Mouse (Mus musculus): ENCODE measurements at regions not wholly inside any gene's neighbourhood (a gene's known extent, or its start where the extent isn't known, plus 50 kb on each side); places are given as distances from the start of the nearest gene placed in this dataset.

DNA sequence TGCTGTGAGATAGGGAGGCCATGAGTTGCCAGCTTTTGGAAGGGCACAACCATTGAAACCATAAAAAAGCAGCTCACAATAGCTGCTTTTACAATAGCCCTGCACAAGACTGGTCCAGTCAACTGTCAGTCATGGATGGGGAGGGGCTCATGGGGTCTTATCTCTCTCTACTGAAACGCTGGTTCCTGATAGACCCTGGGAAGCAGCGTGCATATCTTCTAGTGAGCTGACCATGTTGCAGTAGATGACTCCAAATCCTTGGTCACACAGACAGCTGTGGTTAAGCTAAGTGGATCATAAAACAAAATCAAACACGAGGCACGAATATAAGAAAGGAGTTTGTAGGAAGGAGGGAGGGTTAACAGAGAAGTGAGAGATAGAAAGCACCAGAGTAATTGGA, 105.0 kb downstream of the Aldh8a1 start:
- in situ Hi-C loops (cut with MboI, MseI) = no loop called here

DNA sequence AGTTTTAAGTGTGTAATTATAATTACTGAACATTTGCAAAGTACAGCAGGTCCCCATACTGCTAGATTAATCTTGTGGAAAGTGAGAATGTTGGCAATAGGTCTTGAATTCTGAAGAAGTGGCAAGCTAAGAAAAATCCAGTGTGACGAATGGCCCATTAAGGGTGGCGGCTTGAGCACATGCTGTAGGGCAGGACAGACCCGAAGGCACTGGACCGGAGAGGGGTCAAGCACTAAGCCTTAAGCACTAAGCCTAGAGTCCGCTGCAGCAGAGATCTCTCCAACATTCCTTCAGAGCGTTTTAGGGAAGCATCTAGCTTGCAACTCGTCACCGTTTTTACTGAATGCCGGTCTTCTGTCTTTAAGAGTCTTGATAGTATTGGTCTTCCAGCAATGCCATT, 105.6 kb downstream of the Aldh8a1 start:
- in situ Hi-C loops (cut with MboI, MseI) = no loop called here

DNA sequence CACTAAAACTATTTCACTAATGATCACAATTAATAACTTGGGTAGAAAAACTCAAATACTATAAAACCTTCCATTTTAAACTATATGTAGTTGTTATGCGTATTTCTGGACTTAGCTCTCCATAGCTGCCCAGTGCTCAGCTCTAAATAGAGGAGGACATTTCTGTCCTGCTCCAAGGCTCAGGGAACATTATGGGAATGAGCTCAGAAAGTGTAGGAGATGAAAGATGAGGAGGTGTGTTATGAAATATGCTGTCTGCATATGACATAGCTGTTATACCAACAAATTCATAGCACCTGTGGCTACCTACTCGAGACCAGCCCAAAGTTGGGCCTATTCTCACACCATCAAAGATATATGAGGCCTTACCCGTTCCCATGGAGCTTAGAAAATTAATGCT, 106.3 kb downstream of the Aldh8a1 start:
- in situ Hi-C loops (cut with MboI, MseI) = no loop called here

DNA sequence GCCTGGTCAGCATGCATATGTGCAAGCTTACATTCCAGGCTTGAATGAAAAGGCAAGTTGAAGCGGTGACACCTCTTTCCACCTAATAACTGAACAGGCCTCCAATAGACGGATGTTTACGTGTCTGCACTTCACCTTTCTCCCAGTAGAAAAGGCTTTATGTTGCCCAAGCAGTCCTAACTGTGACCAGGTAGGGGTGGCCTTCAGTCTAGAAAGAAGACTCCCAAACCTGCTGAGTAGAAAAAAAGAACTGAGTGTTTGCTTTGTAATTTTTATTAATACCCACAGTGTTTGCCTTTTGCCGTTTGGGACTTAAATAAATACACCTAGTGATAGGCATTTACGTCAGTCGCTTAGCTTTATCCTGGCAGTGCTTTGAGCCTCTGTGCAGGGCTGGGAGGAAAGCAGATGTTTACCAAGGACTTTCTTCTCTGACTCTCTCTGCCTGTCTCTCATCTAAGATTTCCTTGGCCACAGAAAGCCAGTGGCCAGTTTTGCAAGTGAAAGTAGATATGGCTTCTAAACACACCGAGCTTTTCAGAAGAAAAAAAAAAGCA, 104.5 kb upstream of the 1700020N01Rik start:
- in situ Hi-C loops (cut with MboI, MseI) = no loop called here

DNA sequence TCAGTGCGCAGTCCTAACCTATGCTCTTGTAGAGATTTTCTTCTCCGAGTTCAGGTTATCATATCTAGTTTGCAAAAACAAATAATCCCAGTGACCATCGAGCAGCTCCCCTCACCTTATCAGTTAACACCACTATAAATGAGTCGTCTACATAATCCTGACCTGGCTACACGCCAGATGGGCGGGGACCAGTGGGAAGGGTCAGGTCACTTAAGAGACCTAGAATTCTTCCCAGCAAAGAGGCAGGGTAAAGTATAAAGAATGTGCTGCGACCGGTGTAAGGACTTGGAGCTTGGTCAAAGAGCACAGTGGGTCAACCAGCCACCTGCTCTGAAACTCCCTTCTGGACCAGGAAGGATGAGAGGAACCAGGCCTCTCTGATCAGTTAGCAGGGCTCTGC, 102.0 kb upstream of the 1700020N01Rik start:
- in situ Hi-C loops (cut with MboI, MseI) = no loop called here

DNA sequence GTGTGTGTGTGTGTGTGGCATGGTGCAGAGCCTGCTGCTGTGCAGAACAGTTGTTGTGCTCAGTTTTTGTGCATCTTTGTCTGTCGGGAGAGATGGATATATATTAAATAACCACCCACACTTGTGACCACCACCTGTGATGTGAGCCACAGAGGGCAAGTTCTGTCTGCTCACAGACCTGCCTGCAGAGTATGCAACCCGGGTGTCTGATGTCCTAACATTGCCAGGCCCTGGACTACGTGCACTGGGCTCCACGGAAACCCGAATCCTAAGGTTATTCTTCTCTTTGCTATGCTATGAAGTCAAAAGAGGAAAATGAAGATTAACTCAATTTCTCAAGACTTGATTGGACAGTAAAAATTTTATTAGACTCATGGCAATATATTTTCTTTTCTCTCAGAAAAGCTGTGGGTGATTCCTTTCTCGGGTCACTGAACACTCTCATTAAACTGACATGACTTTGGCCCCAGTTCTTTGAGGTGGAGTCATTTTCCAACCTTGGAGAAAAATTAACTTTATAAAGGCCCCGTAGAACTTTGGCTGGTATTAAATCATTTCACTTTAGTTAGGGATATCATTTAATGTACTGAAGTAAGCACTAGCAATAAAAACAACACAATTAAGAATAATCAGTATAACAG, 100.6 kb upstream of the 1700020N01Rik start:
- in situ Hi-C loops (cut with MboI, MseI) = no loop called here

DNA sequence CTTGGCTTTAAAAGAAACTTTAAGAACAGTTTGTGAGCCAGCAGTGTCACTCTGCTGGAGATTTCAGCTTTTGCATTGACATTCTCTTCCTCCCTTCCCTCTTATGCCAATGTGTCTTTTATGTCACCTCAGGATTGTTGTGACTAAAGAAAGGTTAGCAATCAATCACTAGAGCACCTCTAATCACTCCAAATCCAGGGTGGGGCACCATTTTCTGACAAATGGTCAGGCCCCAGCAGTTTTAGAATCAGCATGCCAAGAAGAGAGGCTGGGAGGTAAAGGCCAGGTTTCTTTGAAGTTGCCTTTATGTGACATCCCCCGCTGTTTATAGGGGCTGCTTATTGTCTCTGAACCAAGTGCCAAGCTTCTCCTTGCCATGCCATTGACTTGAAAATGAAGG, 98.4 kb upstream of the 1700020N01Rik start:
- in situ Hi-C loops (cut with MboI, MseI) = no loop called here

DNA sequence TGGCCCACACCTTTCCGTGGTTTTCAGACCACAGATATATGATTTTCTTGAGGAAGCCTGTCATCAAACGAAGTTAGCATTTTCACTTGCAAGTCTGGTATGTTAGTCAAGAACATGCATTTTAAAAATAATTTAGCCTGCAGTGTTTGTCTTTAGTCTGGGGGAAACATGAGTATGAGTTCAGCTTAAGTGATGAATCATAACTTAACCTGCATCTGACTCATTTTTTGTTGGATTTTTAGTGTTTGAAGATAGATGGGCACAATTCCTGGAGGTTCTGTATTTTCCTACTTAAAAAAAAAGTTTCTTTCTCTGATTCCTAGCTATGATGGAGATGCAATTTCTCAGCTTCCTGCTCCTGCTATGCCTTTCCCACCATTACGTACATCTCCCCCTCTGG, 95.8 kb upstream of the 1700020N01Rik start:
- in situ Hi-C loops (cut with MboI, MseI) = no loop called here

DNA sequence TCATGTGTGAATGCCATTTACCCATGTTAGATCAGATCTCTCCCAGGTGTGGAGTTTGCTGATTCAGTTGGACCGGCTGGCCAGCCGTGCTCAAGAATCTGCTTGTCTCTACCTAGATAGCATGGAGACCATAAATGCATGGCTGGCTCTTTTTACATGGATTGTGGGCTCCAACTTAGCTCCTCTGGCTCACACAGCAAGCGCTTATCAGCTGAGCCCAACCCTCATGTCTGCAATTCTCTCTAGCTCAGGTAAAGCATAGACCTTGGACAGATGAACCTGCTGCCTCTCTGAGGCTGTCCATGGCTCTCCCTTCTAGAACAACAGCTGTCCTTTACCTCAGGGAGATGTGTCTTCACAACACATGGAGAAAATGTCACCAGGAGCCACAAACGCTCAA, 94.8 kb upstream of the 1700020N01Rik start:
- in situ Hi-C loops (cut with MboI, MseI) = no loop called here

DNA sequence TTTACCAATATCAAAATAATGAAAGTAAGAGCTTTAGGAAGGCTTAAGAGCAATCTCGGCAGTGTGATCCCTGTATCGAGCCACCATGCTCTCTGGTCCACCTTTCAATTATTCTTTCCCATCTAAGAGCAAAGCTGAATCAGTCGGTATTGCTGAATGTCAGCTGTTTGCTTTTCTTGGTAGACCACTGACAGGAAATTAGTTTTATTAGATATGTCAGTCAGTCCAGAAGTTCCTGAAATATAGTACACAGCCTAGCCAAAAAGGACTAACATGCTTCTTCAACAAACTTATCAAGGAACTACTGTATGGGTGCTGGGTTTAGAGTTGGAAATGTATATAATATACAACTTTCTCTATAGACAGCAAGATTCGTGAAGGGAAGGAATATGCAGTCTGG, 91.3 kb upstream of the 1700020N01Rik start:
- in situ Hi-C loops (cut with MboI, MseI) = no loop called here

DNA sequence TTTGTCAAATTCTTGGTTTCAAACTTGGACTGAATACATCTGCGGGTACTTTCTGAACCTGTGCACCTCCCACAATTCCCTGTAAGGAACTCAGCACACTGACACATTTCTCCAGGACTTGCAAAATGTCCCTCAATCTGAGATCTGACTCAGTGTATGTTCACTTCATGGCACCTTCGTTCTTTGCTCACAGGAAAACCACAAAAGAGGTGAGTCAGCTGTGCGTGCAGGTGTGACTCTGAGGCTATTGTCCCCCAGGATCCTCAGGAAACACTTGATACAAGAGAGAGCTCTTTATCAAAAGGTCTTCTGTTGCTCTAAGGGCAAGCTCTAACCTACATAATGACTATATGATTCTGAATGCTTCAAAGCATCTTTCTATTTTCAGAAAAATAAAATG, 88.5 kb upstream of the 1700020N01Rik start:
- in situ Hi-C loops (cut with MboI, MseI) = no loop called here

DNA sequence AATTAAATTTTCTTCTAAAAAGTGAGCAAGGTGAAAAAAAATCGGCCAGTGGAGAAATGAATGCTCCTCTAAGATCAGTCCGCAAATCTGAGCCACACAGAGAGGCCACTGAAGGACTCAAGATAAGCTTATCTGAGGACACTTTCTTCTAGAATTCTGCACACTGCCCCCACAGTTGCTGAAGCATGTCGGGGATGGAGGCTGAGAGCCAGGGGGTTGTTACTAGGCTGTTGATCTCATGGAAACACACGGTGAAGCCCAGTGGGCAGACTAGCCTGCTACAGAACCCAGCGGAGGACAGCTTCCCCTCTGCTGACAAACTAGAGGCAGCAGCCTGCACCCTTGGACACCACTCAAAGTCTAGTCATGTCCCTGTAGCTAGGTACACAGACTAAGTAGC, 81.6 kb upstream of the 1700020N01Rik start:
- in situ Hi-C loops (cut with MboI, MseI) = no loop called here

DNA sequence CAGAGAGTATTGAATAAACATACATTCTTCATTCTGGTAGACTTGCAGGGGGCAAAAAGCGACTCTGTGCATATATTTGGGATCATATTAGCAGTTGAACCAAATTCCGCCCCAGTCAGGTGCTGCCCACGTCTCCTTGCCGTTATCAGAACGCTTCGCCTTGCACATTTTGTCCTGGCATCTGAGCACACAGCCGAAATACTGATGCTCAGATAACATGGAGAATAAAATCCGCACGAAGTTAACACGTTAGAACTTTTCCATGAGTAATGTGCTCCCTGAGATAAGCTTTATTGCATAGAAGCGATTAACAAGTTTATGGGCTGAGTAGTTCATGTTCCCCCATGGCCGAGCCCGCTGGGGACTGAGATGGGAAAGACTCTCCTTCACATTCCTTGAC, 80.5 kb upstream of the 1700020N01Rik start:
- in situ Hi-C loops (cut with MboI, MseI) = no loop called here

DNA sequence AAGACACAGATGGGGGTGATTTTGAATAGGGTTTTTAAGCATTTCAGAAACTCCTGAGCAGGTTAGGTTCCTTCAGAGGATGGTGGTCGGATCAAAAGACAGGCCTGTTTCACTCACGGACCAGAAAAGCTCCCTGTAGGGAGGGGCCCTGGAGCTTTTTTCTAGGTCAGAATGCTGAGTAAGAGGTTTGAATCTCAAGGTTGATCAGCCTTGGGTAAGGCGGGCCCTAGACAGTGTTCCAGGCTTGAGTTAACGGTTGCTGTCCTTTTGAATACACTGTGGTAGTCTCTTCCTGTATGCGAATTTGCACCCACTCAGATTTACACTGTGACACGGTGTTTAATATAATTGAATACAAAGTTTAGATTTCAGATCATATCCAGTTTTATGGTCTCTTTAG, 75.2 kb upstream of the 1700020N01Rik start:
- in situ Hi-C loops (cut with MboI, MseI) = no loop called here

DNA sequence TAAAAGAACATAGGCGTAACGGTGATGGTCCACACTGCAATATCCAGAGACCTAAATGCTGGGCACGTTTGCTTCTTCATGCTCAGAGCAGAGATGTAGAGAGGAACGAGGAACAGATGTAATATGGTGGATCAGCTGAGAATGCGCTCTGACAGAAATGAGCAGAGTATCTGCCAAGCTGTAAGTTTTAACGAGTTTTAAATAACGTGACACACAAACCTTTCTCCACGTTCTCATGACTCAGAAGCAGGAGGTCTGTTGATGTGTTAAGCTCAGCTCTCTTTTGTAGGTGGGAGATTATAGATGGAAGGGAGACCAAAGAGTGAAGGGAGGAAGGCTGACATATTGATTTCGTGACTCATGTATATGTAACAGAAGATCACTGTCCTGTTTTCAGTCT, 72.1 kb upstream of the 1700020N01Rik start:
- in situ Hi-C loops (cut with MboI, MseI) = no loop called here

DNA sequence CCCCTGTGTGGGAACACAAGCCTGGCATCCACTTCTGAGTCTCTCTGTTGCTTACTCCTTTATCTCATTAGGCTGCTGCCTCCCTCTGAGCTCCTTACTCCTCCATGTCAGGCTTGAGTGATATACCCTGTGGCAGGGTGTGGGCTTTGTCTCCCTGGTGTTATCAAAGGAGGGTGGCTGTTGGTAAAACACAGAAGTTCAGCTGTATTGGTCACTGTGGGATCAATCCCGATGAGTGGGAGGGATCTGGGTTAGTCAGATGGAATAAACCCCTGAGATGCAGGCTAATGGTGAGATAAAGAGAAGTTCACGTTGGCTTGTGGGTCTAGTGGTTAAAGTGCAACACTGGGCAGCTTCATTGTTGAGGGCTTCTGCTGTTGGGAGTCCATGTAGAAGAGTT, 67.4 kb upstream of the 1700020N01Rik start:
- in situ Hi-C loops (cut with MboI, MseI) = no loop called here

DNA sequence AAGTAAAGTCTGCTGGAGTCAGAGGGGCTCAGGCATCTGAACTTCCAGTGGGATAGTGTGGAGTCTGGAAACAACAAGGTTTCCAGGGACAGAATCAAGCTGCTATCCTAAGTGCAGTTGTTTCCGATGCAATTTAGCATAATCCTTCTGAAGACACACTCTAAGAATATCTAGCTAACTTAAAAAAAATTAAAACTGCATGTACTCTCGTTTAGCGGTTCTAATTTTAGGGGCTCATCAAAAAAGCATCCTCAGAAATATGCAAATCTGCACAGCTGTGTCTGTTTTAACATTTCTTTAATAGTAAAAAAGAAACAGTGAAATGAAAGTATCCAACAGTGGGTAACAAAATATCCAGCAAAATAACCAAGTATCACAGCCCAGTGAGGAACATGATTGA, 64.5 kb upstream of the 1700020N01Rik start:
- in situ Hi-C loops (cut with MboI, MseI) = no loop called here

DNA sequence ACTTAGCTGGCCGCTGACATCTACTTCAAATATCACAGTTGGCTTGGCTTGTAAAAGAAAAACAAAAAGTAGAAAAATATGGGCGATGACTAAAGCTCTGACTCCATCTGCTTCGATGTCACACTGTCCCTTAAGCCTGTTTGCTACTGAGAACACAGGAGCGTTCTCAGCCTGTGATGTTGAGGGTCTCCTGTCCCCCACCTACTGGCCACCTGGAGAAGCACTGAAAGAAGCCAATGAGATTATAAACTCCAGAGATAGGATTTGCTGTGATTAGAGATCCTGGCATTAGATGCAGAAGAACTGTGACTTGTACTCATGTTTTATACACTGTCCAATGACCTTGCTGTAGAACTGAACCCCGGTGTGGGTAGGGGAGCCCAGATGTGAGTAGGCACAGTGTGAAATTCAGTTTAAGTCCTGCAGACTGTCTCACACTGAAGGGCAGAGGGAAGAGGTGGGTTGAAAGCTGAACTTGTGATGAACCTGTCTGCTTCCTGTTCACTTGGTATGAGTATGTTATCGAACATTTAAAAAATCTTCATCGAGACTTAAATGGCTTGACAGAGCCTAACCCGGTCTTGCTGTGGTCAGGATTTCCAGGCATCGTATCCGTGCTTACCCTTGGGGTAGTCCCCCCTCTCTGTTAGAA, 63.7 kb upstream of the 1700020N01Rik start:
- in situ Hi-C loops (cut with MboI, MseI) = no loop called here

DNA sequence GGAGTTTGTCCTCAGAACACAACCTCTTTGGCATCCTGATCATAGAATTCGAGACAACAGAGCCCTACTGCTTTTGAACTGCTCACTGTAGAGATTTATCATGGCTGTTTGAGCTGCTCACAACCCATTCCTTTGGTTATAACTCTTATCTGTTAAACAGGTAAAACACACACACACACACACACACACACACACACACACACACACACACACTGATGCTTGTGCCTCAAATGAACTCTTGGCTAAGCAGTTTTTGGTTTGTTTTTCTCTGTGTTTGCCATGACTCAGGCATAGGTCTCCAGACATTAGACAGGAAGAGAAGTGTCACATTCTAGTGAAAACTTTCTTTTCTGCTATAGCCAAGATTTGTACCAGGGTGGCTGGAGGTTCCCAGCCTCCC, 60.8 kb upstream of the 1700020N01Rik start:
- in situ Hi-C loops (cut with MboI, MseI) = no loop called here

DNA sequence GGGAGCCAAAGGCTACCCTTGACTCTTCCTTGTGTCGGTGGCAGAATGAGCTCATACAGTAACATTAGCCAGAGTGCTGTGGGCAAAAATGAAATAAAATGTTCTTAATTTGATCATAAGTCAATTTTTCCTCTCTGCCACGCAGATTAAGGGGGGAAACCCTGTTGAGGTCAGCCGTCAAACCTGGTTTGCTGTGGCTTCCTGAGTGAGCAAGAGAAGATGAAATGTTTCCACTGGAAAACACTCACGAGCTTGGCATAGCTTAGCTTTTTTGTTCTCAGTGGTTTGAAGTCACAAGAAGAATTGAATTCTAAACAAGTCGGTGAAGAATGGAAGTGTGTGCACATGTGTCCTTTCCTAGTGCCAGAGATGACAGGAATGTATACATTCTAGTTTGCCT, 57.3 kb upstream of the 1700020N01Rik start:
- in situ Hi-C loops (cut with MboI, MseI) = no loop called here

DNA sequence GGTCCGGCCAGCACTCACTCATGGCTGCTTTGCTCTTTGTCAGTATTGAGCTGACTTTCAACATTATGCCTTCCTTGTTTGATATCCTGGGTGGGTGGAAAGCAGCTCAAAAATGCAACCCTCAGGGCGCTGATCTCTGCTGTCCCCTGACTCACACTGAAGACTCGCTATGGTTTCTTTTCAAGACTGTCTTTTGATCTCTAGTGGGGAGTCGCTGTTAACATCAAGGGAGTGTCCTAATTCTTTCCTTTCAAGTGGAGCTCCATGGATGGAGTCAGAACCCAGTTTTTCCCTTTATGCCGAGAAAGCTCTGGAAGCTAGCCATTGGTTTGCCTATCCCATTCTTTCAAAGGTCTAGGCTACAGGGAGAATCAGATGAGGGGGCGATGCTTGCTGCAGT, 54.5 kb upstream of the 1700020N01Rik start:
- in situ Hi-C loops (cut with MboI, MseI) = no loop called here

Data from T-helper 2 cell (primary cell).